Mouse (Mus musculus) midbrain, embryonic 15.5 days (tissue): Measurements from ENCODE around the gene Ebp. TPM values are rescaled to one million over a fixed set of nuclear protein-coding genes. Genes with fewer than 3 reads are reported as not detected.
A peak's percentile ranks its signal among the peaks of the same experiment; 100 is the strongest.

ENCODE experiments used
- ATAC-seq: fragments of 200-750 bp; cut with Nextera tagmentation; replicated peaks from 2 replicates; pipeline ENCODE4 v1.8.0; 2017; ENCODE audit warnings: moderate TSS enrichment
- H3K27ac ChIP-seq: fragments of 300-500 bp; sonication (generic); 2 replicates; pipeline ENCODE4 v1.5.1; 2015; ENCODE audit warnings: mild to moderate bottlenecking, inconsistent platforms
- H3K27me3 ChIP-seq: fragments of 300-500 bp; sonication (generic); replicated peaks from 2 replicates; pipeline ENCODE4 v1.6.1; 2015; ENCODE audit warnings: inconsistent platforms
- H3K36me3 ChIP-seq: fragments of 300-500 bp; sonication (generic); replicated peaks from 2 replicates; pipeline ENCODE4 v1.6.1; 2015; ENCODE audit warnings: inconsistent platforms
- H3K4me1 ChIP-seq: fragments of 300-500 bp; sonication (generic); 2 replicates; pipeline ENCODE4 v1.6.1; 2015; ENCODE audit warnings: inconsistent platforms
- H3K4me2 ChIP-seq: fragments of 300-500 bp; sonication (generic); 2 replicates; pipeline ENCODE4 v1.6.1; 2015; ENCODE audit warnings: inconsistent platforms, mild to moderate bottlenecking, moderate library complexity
- H3K4me3 ChIP-seq: fragments of 300-500 bp; sonication (generic); 2 replicates; pipeline ENCODE4 v1.5.1; 2015; ENCODE audit warnings: mild to moderate bottlenecking, inconsistent platforms
- H3K9ac ChIP-seq: fragments of 300-500 bp; sonication (generic); 2 replicates; pipeline ENCODE4 v1.6.1; 2015; ENCODE audit warnings: mild to moderate bottlenecking, inconsistent platforms
- H3K9me3 ChIP-seq: fragments of 300-500 bp; sonication (generic); 2 replicates; pipeline ENCODE4 v1.6.1; 2016; ENCODE audit warnings: inconsistent platforms
- WGBS: fragments of 180-500 bp; shearing (Covaris S2); methylation state at CpG from one replicate; pipeline ENCODE4 v1.1.7; 2015; ENCODE audit warnings: mixed read lengths; 5-methylcytosine and 5-hydroxymethylcytosine counted together
- polyA plus RNA-seq: library from polyadenylated mRNA; unstranded; fragments of >200 nt; fragmentation: Nextera tagmentation; extraction: Ambion mirVana; gene quantifications from 2 replicates; pipeline ENCODE4 v1.2.1, GENCODE M21; 2015

The Ebp gene
- polyA plus RNA-seq, 1 experiment from 2014 or later = 26.9 TPM

DNA sequence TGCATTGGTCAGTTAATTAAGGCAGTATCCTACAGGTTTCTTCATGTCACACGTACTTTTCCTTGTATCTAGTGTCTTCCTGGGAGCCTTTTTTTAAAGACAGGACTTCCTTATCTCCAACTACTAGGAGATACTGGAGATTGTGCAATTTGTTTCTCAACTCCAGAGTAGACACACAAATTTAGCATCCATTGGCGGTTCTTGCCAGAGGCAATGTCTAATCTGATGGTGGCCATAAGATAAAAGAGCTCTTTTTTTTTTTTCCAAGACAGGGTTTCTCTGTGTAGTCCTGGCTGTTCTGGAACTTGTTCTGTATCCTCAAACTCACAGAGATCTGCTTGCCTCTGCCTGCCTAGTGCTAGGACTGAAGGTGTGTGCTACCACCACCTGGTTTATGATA is 16.4 kb upstream of the Ebp start:
- no peaks in the 10 kb centered on the region for H3K36me3 ChIP-seq
- no peak overlapping the region for H3K4me3 ChIP-seq
- no peak for ATAC-seq
- WGBS = 76% methylated on average over 2 of the region's 2 CpGs
- H3K27me3 ChIP-seq = no peaks in the 10 kb centered on the region
- no peak overlapping the region for H3K4me2 ChIP-seq
- H3K9ac ChIP-seq = no peak overlapping the region
- no peak overlapping the region for H3K27ac ChIP-seq
- H3K4me1 ChIP-seq = peaks cover 5% of the 10 kb centered on the region; the same call in 1 of the 2 replicates
- no peaks in the 10 kb centered on the region for H3K9me3 ChIP-seq

DNA sequence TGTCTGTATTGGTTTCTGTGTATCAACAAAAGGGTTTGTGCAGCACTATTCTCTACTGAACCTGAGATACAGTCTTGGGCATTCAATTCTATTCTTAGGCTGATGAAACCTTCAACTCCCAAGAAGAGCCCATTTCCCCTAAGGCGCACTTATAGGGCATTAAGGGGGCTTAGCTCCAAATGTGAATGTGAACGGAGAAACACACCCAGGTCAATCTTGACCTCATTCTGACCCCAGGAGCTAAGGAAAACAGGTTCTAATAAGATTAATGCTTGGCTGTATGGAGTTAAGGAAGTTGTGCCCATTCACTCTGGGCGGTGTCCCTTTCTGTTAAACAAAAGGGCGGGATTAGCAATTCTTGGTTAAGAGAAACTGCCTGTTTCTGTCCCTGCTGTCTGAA is 13.9 kb upstream of the Ebp start:
- Histone ChIP-seq H3K9ac (no peak overlapping the region), H3K9me3 (no peaks in the 10 kb centered on the region), H3K36me3 (no peaks in the 10 kb centered on the region), H3K27me3 (no peaks in the 10 kb centered on the region), H3K27ac (no peak overlapping the region), H3K4me1 (peaks cover 5% of the 10 kb centered on the region; the same call in 1 of the 2 replicates), H3K4me3 (peak overlapping the region; percentile 50; the same call in 1 of the 2 replicates), H3K4me2 (peak overlapping the region; percentile 55; the same call in 1 of the 2 replicates)
- no peak for ATAC-seq
- 30% methylated on average over 4 of the region's 4 CpGs for WGBS

DNA sequence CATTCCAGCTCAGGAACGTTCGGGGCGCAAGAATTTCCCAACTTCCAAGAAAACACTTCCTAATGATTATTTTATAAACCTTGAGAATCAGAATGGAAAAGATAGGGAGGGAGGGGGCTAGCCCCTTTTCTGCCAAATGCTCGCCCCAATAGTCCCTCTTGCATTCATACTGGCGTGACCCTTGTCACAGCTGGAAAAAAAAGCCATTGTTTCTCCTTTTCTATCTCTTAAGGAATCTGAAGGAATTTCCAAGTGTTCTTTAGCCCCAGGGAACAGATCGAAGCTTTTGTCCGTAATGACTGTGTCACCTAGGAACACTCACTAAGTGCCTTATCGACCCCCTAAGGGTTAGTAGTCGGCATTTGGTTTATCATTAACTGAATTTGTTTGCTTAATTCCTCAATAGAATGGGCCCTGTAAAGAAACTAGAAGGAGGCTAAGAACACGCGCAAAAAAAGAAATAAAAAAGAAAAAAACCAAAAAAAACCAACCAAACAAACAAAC is 13.4 kb upstream of the Ebp start:
- H3K27ac ChIP-seq = peak overlapping the region; percentile 71; the same call in 1 of the 2 replicates
- peak overlapping the region; percentile 55 for H3K4me2 ChIP-seq
- no peaks in the 10 kb centered on the region for H3K27me3 ChIP-seq
- no peaks in the 10 kb centered on the region for H3K36me3 ChIP-seq
- peak; percentile 32; the same call in 1 of the 2 replicates for ATAC-seq
- H3K9me3 ChIP-seq = no peaks in the 10 kb centered on the region
- peak overlapping the region; percentile 52; the same call in 1 of the 2 replicates for H3K9ac ChIP-seq
- 21% methylated on average over 11 of the region's 11 CpGs for WGBS
- peak overlapping the region; percentile 50 for H3K4me3 ChIP-seq
- peaks cover 5% of the 10 kb centered on the region; the same call in 1 of the 2 replicates for H3K4me1 ChIP-seq

DNA sequence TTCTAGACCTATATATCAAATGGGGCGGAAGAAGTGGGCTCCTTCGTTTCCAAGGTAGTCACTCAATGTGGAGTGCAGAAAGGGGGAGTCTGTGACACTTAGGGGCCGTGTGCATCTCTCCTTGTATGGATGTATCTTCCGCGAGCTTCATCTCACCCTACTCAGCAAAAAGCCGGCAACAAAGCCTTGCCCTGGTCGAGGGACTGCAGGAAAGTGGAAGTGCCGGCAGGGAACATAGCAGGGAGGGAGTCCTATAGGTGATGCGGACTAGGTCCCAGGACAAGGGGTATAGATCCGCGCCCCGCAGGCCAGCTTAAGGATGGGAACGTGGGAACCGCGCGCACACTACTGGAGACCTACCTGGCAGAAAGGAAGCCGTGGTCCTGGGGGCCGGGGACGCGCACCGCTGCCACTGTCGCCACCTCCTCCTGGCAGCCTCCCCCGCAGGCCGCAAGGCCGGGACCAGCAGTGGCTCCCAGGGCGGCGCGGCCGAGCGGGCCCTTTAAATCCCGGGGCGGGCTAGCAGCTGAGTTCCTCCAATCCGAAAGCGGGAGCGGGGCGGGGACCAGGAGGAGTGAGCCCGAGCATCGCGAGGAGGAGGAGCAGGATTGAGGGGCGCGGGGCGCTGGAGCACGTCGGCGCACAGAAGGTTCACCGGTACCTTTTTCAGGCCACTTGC is 12.8 kb upstream of the Ebp start, which contains the start of gene Porcn:
Porcn (minus strand) TSS at position 511 of the 679 bp plus-strand sequence.
- Histone ChIP-seq H3K4me2 (peak within 1 kb of the TSS; percentile 55), H3K36me3 (no peaks in the 10 kb centered on the region), H3K4me1 (peaks cover 5% of the 10 kb centered on the region; the same call in 1 of the 2 replicates), H3K9me3 (no peaks in the 10 kb centered on the region), H3K9ac (peak within 1 kb of the TSS; percentile 52), H3K27me3 (no peaks in the 10 kb centered on the region), H3K4me3 (peak within 1 kb of the TSS; percentile 50), H3K27ac (peak within 1 kb of the TSS; percentile 71)
- 13% methylated on average over 39 of the region's 46 CpGs for WGBS
- ATAC-seq = peak; percentile 96

DNA sequence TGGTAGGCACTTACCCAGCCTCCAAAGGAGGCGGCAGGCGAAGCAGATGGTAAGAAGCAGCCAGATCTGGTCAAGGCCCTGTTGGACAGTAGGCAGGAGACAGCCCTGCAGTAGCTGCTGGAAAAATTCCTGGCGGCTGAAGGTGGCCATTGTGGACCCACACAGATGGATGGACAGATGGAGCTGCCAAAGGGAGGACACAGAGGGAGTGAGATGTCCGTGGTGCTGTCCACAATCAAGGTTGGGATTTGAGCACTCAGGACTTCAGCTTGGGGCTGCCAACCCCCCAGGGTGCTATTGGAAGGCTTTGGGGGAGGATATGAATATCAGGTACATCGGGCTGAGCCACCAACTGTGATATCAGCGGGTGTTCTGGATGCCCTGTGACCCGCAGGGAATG is 12.2 kb upstream of the Ebp start:
- Histone ChIP-seq H3K4me2 (peak overlapping the region; percentile 55), H3K4me3 (peak overlapping the region; percentile 50), H3K27ac (0 out of 2 replicates have a peak overlapping the region, but pooled peaks have one; percentile 71), H3K9me3 (no peaks in the 10 kb centered on the region), H3K27me3 (no peaks in the 10 kb centered on the region), H3K4me1 (peaks cover 5% of the 10 kb centered on the region; the same call in 1 of the 2 replicates), H3K36me3 (no peaks in the 10 kb centered on the region), H3K9ac (peak overlapping the region; percentile 52)
- WGBS = 44% methylated on average over 7 of the region's 7 CpGs
- peak; percentile 28; the same call in 1 of the 2 replicates for ATAC-seq

DNA sequence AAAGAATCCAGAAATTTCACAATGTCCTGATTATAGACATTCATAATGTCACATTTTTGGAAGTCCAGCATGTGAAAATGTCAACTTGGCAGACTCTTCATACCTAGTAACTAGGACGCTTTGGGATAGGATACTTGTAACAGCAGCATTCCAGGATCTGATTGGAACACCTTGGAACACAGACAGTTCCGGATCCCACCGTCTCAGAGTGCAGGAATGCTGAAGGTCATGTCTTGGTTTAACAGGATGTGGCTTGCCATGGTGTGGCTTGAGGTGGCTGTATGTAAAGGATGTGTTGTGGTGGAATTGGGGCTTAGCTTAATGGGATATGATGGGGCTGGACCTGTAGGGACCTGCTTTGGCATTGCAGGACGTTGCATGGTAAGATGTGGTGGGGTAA is 11.8 kb upstream of the Ebp start:
- Histone ChIP-seq H3K27me3 (no peaks in the 10 kb centered on the region), H3K4me3 (peak overlapping the region; percentile 50), H3K27ac (no peak overlapping the region), H3K4me1 (peaks cover 5% of the 10 kb centered on the region; the same call in 1 of the 2 replicates), H3K9ac (no peak overlapping the region), H3K36me3 (no peaks in the 10 kb centered on the region), H3K4me2 (peak overlapping the region; percentile 55), H3K9me3 (no peaks in the 10 kb centered on the region)
- 68% methylated on average over 4 of the region's 4 CpGs for WGBS
- ATAC-seq = no peak

DNA sequence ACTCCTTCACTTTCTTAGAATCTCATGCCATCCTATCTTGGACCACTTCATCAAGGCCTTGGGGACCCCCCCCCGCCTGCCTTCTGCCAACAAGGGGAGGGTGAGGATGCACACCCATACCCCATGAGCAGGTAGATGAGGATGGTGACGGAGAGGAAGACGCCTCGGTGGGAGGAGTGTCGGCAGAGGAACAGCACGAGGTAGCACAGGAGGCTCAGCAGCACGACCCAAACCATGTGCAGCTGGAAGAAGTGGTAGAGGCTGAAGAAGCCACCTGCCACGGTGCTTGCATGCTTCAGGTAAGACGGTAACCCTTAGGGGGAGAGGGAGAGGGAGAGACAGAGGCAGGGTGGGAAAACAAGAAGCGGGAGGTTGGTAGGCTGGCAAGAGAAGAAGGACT is 10.8 kb upstream of the Ebp start:
- Histone ChIP-seq H3K27ac (no peak overlapping the region), H3K9me3 (no peaks in the 10 kb centered on the region), H3K4me3 (no peak overlapping the region), H3K27me3 (no peaks in the 10 kb centered on the region), H3K36me3 (no peaks in the 10 kb centered on the region; the same call in 1 of the 2 replicates), H3K4me2 (no peak overlapping the region), H3K4me1 (peaks cover 5% of the 10 kb centered on the region; the same call in 1 of the 2 replicates), H3K9ac (no peak overlapping the region)
- ATAC-seq = no peak
- 82% methylated on average over 10 of the region's 10 CpGs for WGBS

DNA sequence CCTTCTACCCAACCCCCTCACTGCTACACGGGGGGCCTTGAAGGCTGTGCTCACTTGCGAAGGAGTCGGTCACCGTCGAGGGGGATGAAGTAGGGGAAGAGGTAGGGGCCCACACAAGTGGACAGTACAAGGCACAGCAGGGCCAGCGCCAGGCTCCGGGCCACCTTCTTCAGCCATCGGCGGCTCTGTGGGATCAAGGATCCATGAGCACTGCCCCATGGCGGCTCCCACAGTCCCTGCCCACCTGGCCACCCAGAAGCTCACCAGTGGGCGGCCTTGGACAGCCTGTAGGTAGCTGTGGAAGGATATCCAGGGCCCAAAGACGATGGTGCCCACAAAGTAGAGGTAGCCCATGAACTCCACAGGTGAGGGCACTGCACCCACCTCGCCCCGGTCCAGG is 9.8 kb upstream of the Ebp start:
- Histone ChIP-seq H3K27ac (no peak overlapping the region), H3K4me3 (no peak overlapping the region), H3K4me1 (peaks cover 5% of the 10 kb centered on the region; the same call in 1 of the 2 replicates), H3K27me3 (no peaks in the 10 kb centered on the region), H3K4me2 (no peak overlapping the region), H3K9ac (no peak overlapping the region), H3K36me3 (no peaks in the 10 kb centered on the region; the same call in 1 of the 2 replicates), H3K9me3 (no peaks in the 10 kb centered on the region)
- no peak for ATAC-seq
- 86% methylated on average over 14 of the region's 14 CpGs for WGBS

DNA sequence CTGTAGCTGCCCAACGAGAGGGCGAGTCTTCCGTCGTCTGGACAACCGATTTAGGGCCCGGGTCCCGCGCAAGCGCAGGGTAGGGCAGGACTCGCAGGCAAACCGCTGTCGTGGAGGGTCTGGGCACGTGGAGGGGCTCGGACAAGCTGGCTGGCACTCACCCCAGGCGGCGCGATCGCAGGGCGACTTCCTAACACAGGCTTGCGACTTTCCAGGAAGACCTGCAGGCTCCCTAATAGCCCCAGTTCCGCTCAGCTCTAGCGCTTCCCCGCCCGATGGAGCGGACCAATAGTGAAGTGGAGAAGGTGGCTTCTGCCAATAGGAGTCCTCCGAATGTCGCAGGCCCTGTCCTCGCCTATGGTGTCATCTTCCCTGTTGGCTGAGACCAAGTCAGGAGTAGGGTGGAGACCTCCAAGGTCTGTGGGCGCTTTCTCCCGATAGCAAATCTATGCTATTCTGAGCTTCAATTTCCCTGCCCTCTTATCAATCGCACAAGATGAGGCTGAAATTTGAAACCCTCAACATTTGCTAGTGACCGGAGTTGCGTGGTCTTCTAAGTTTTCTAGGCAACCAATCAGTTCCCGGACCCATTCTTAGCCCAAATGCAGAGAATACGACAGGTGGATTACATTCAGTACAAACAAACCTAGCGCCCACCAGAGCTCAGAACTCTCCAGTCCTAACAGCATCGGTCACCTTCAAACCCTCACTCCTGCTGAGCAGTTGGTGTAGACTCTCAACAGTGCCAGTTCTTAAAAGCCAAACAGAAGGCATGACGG is 483 bp downstream of the Ebp start:
- Histone ChIP-seq H3K4me1 (peaks cover 6% of the 10 kb centered on the region; the same call in 1 of the 2 replicates), H3K27me3 (no peaks in the 10 kb centered on the region), H3K9me3 (no peaks in the 10 kb centered on the region), H3K4me2 (peak overlapping the region; percentile 56), H3K4me3 (peak overlapping the region; percentile 55), H3K27ac (peak overlapping the region; percentile 80), H3K36me3 (no peaks in the 10 kb centered on the region), H3K9ac (peak overlapping the region; percentile 51)
- WGBS = 24% methylated on average over 38 of the region's 38 CpGs
- ATAC-seq = peak; percentile 98

DNA sequence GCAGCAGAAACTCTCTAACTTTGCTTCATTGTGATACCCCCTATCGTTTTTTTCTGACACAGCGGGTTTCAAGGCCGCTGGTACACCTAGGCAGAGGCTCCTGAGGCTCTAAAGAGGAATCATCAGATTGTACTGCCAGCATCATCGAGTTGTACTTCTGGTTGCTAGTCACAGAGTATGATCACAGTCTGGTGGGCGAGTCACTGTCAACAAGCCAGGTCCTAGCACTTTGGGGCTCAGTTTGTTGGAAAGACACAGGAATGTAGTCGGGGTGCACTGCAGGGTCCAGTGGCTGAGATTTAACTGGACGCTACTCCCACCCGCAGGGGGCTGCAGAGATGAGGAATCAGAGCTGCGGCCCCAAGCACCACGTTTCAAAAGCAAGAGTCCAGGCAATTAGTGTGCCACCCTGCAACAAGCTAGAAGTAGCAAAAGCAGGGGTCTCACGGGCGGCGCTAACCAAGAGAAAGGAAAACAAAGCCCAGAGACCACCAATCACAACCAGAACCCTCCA is 1.1 kb downstream of the Ebp start:
- peak; percentile 34 for ATAC-seq
- 12% methylated on average over 13 of the region's 13 CpGs for WGBS

DNA sequence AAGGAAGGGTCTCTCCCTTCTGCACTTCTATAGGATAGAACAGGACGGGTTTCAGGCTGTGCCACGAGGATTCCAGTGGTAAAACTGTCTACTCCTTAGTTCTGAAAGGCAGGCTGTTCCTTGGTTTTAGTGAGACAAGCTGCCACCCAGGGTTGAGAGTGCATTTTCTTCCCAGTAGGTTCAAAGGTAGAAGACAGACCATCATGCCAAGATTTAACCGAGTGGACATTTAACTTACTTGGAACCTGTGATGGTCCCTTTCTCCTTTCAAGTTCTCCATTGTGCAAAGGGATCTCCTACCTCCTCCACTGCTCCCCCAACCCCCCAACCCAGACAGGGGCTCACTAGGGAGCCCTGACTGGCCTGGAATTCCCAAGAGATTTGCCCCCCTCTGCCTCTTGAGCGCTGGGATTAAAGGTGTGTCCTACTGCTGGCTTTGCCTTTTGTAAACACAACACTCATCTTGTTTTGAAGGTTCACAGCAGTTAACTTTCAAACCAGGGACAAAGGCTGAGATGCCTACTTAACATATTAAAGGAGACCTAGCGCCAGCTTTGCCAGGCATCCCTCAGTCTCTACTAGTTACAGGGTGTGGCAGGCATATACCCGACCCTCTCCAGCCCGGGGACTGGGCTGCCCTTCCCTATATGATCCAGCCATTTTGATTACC is 10.3 kb downstream of the Ebp start:
- Histone ChIP-seq H3K4me2 (no peak overlapping the region), H3K27me3 (no peaks in the 10 kb centered on the region), H3K4me3 (no peak overlapping the region), H3K9me3 (no peaks in the 10 kb centered on the region), H3K36me3 (no peaks in the 10 kb centered on the region), H3K4me1 (no peaks in the 10 kb centered on the region), H3K9ac (no peak overlapping the region), H3K27ac (no peak overlapping the region)
- WGBS = 13% methylated on average over 7 of the region's 7 CpGs
- no peak for ATAC-seq

More for the DNA sequence above, 1.1 kb downstream of the Ebp start:
- H3K4me2 ChIP-seq = peak overlapping the region; percentile 56
- H3K27me3 ChIP-seq = no peaks in the 10 kb centered on the region
- no peaks in the 10 kb centered on the region for H3K36me3 ChIP-seq
- H3K9ac ChIP-seq = peak overlapping the region; percentile 51
- H3K9me3 ChIP-seq = no peaks in the 10 kb centered on the region
- H3K27ac ChIP-seq = peak overlapping the region; percentile 80
- peak overlapping the region; percentile 55 for H3K4me3 ChIP-seq
- peaks cover 6% of the 10 kb centered on the region; the same call in 1 of the 2 replicates for H3K4me1 ChIP-seq
